Mouse (Mus musculus) spleen, adult 2 months (tissue): ENCODE results near the gene Exoc4.

Experiments used
- CTCF ChIP-seq: fragments of 200-500 bp; IDR thresholded peaks from 2 replicates; pipeline ENCODE4 v1.5.1; 2011; ENCODE audit warnings: mild to moderate bottlenecking, inconsistent platforms; ENCODE audit not compliant: insufficient read depth, insufficient read length, insufficient replicate concordance; ENCODE audit errors: extremely low read depth
- POLR2A ChIP-seq: fragments of 200-500 bp; IDR thresholded peaks from 2 replicates; pipeline ENCODE4 v1.6.1; 2011; ENCODE audit warnings: low read depth, low read length, inconsistent platforms

GRCm38 (mm10) chr6:33772551-33773315 lies 523.8 kb downstream of the Exoc4 start:
- TF ChIP-seq CTCF (no peak), POLR2A (no peak)
